Mouse (Mus musculus): Measurements from ENCODE around the gene Mad1l1.

GRCm38 (mm10) chr5:140128414-140128981 lies 192.9 kb downstream of the Mad1l1 start:
- TF ChIP-seq MAFK (IDR thresholded peaks at IDR 0.05; ENCODE audit: borderline replicate concordance, low read depth, low read length) (no peak), MXI1 (IDR thresholded peaks at IDR 0.05; ENCODE audit: low read depth, low read length) (no peak)

All from MEL (cell line).